Mouse (Mus musculus) hindbrain, embryonic 10.5 days (tissue): ENCODE measurements around the gene Cracr2b. TPM values are rescaled to one million over a fixed set of nuclear protein-coding genes. Genes with fewer than 3 reads are reported as not detected.

Experiments used
- DNase-seq: peaks from one replicate; pipeline ENCODE4 v3.0.0-alpha.2; 2017; ENCODE audit warnings: low spot score
- H3K27ac ChIP-seq: fragments of 300-500 bp; sonication (generic); 2 replicates; pipeline ENCODE4 v1.5.1; 2016; ENCODE audit warnings: mild to moderate bottlenecking, moderate library complexity
- H3K27me3 ChIP-seq: fragments of 300-500 bp; sonication (generic); 2 replicates; pipeline ENCODE4 v1.6.1; 2016; ENCODE audit warnings: mild to moderate bottlenecking; ENCODE audit not compliant: poor library complexity, insufficient read depth, severe bottlenecking
- H3K36me3 ChIP-seq: fragments of 300-500 bp; sonication (generic); 2 replicates; pipeline ENCODE4 v1.6.1; 2016; ENCODE audit warnings: mild to moderate bottlenecking, moderate library complexity
- H3K4me1 ChIP-seq: fragments of 300-500 bp; sonication (generic); replicated peaks from 2 replicates; pipeline ENCODE4 v1.6.1; 2016; ENCODE audit warnings: mild to moderate bottlenecking
- H3K4me3 ChIP-seq: fragments of 300-500 bp; sonication (generic); 2 replicates; pipeline ENCODE4 v1.5.1; 2016; ENCODE audit warnings: mild to moderate bottlenecking, moderate library complexity
- H3K9me3 ChIP-seq: fragments of 300-500 bp; sonication (generic); 2 replicates; pipeline ENCODE4 v1.6.1; 2016; ENCODE audit warnings: mild to moderate bottlenecking, moderate library complexity
- WGBS: fragments of 180-500 bp; shearing (Covaris S2); methylation state at CpG from one replicate; pipeline ENCODE4 v1.1.7; 2016; 5-methylcytosine and 5-hydroxymethylcytosine counted together
- polyA plus RNA-seq: library from polyadenylated mRNA; unstranded; fragments of >200 nt; fragmentation: Nextera tagmentation; extraction: Ambion mirVana; gene quantifications from 2 replicates; pipeline ENCODE4 v1.2.1, GENCODE M21; 2016

Cracr2b gene
- polyA plus RNA-seq, 1 experiment from 2014 or later: 8.1 TPM

DNA sequence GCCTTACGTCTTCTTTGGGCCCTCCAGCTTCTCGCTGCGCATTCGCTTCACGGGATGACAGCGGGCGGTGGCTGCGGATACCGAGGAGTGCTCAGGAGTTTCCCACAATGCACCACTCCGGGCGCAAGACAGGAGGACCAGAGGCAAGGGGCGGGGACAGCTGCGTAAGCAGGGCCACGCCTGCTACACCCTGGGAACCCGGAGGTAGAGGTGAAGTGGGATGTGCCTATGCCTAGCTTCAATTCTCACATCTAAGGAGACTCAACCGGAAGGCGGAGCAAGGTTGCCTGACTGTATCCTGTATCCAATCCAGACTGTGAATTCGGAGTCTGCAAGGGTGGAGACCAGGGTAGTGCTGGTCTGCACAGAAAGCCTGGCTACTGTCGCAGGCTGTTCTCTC, 31.6 kb upstream of the Cracr2b start, which contains the start of gene Cend1:
Gene Cend1 (minus strand): TSS at position 182 of the 400 bp plus-strand sequence.
- peaks cover 51% of the 10 kb centered on the region for H3K4me1 ChIP-seq
- peak; percentile 76 for DNase-seq
- no peaks in the 10 kb centered on the region for H3K9me3 ChIP-seq
- H3K27me3 ChIP-seq: peaks cover 9% of the 10 kb centered on the region; the same call in 1 of the 2 replicates
- 3% methylated on average over 19 of the region's 19 CpGs for WGBS
- H3K27ac ChIP-seq: peak within 1 kb of the TSS; percentile 77
- peak within 1 kb of the TSS; percentile 54 for H3K4me3 ChIP-seq
- peaks cover 36% of the 10 kb centered on the region for H3K36me3 ChIP-seq

GRCm38 (mm10) chr7:141429840-141430584, 30.9 kb upstream of the Cracr2b start:
- Histone ChIP-seq H3K27ac (no peak overlapping the region), H3K36me3 (peaks cover 36% of the 10 kb centered on the region), H3K4me1 (peaks cover 58% of the 10 kb centered on the region), H3K4me3 (peak overlapping the region; percentile 54), H3K27me3 (peaks cover 9% of the 10 kb centered on the region; the same call in 1 of the 2 replicates), H3K9me3 (no peaks in the 10 kb centered on the region)
- 61% methylated on average over 9 of the region's 9 CpGs for WGBS
- no peak for DNase-seq

- Histone ChIP-seq H3K36me3 (peaks cover 36% of the 10 kb centered on the region), H3K9me3 (no peaks in the 10 kb centered on the region), H3K4me3 (no peak overlapping the region), H3K27me3 (peaks cover 9% of the 10 kb centered on the region; the same call in 1 of the 2 replicates), H3K4me1 (peaks cover 65% of the 10 kb centered on the region), H3K27ac (no peak overlapping the region)
- no peak for DNase-seq
- 95% methylated on average over 9 of the region's 9 CpGs for WGBS
Observed at GRCm38 (mm10) chr7:141430585-141431240, 30.2 kb upstream of the Cracr2b start.

GRCm38 (mm10) chr7:141431434-141432185, 29.3 kb upstream of the Cracr2b start:
- H3K4me3 ChIP-seq: 0 out of 2 replicates have a peak overlapping the region, but pooled peaks have one; percentile 9
- peaks cover 9% of the 10 kb centered on the region; the same call in 1 of the 2 replicates for H3K27me3 ChIP-seq
- H3K9me3 ChIP-seq: no peaks in the 10 kb centered on the region
- peaks cover 74% of the 10 kb centered on the region for H3K4me1 ChIP-seq
- H3K27ac ChIP-seq: no peak overlapping the region; the same call in 1 of the 2 replicates
- DNase-seq: no peak
- 93% methylated on average over 19 of the region's 19 CpGs for WGBS
- H3K36me3 ChIP-seq: peaks cover 36% of the 10 kb centered on the region

DNA sequence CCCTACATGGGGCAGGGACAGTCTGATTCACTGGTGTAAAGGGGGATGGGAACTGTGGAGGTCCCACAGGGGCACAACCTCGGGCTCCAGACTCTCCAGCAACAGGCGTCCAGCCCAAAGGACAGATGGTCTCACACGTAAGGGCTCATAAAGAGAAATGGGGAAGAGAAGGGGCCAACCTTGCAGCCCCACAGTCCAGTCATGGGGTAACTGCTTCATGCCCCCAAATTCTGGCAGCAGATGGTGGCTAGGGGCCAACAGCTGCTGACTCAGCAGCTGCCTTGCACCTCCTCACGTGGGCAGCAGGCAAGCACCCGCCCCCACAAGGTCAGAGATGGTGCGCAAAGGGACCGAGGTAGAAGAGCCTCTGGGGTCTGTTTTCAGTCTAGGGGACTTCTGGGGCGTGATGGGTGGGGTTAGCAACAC, 28.7 kb upstream of the Cracr2b start:
- Histone ChIP-seq H3K27ac (peak overlapping the region; percentile 16; the same call in 1 of the 2 replicates), H3K9me3 (no peaks in the 10 kb centered on the region), H3K36me3 (peaks cover 36% of the 10 kb centered on the region), H3K4me1 (peaks cover 80% of the 10 kb centered on the region), H3K27me3 (peaks cover 9% of the 10 kb centered on the region; the same call in 1 of the 2 replicates), H3K4me3 (no peak overlapping the region)
- DNase-seq: no peak
- 87% methylated on average over 8 of the region's 8 CpGs for WGBS

DNA sequence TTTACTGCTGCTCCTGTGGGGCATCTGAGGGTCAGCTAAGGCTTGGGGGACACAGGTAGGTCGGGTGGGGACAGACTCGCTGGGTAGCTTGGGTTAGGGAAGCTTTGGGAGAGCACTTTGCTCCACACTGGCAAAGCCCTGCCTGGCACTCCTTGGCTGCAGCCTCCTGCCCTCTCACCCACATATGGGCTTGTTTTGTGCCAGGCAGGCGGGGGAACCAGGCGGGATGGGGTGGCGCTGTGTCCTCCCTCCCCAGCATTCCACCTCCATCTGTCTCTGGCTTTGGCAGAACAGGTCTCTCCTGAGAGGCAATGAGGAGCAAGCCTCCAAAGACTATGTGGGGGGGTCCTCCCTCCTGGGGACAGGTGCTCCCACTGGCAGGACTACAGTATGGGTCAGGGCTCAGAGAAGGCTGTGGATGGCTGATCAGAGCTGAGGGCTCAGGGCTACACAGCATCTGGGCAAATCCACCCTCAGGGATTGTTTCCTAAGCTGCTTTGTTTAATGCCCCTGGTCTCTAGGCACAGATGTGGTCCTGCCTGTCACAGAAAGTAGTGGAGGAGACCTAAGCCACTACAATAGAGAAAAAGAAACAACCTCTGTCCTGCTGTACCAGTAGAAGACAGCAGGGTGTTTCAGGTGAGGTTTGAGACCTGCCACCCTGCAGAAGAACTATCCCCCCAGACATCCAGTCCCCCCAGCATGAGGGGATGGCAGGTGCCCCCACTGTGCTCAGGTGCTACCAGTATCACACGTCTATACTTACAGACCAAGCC, 28.0 kb upstream of the Cracr2b start:
- Histone ChIP-seq H3K4me1 (peaks cover 87% of the 10 kb centered on the region), H3K27ac (peak overlapping the region; percentile 16; the same call in 1 of the 2 replicates), H3K9me3 (no peaks in the 10 kb centered on the region), H3K36me3 (peaks cover 37% of the 10 kb centered on the region), H3K4me3 (0 out of 2 replicates have a peak overlapping the region, but pooled peaks have one; percentile 6), H3K27me3 (peaks cover 5% of the 10 kb centered on the region; the same call in 1 of the 2 replicates)
- no peak for DNase-seq
- WGBS: 89% methylated on average over 6 of the region's 6 CpGs

DNA sequence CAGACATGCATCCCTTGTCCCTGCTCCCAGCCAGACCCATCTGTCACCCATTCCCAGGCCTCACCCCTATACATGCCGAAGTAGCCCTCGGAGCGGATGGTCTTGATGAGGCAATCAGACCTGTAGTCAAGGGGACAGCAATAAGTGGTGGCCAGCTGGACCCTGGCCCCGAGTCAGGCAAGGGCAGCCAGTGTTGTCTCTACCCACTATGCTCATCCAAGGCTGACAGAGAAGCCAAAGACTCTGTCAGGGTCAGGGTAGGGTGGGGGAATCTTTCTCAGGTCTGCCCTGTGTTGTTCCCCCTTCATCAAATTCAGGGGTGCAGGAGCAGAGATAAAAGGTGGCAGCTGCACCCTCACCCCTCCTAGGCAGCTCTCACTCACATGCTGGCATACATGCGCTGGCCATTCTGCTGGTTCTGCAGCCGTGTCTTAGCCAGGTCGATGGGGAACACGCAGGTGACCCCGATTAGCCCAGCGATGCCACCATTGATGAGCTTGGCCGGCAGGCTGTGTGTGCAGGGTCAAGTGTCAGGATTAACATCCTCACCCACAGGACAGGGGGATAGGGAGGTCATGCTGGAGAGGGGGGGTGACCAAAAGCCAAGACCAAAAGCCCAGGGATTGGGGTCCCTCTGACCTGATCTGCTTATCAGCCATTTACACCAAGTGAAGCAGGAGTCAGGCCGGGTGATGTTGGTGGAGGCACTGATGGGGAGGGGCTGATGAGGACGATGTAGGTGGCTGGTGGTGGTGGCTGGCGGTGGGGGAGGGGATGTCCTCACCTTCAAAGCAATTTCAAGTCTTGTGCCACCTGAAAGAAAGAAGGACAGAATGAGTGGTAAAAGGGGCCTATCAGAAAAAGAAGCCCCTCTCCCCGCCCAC, 27.1 kb upstream of the Cracr2b start:
- Histone ChIP-seq H3K27me3 (peaks cover under 1% of the 10 kb centered on the region; the same call in 1 of the 2 replicates), H3K4me1 (peaks cover 81% of the 10 kb centered on the region), H3K9me3 (no peaks in the 10 kb centered on the region), H3K4me3 (peak overlapping the region; percentile 61), H3K36me3 (peaks cover 45% of the 10 kb centered on the region), H3K27ac (peak overlapping the region; percentile 87)
- no peak for DNase-seq
- WGBS: 76% methylated on average over 15 of the region's 15 CpGs

DNA sequence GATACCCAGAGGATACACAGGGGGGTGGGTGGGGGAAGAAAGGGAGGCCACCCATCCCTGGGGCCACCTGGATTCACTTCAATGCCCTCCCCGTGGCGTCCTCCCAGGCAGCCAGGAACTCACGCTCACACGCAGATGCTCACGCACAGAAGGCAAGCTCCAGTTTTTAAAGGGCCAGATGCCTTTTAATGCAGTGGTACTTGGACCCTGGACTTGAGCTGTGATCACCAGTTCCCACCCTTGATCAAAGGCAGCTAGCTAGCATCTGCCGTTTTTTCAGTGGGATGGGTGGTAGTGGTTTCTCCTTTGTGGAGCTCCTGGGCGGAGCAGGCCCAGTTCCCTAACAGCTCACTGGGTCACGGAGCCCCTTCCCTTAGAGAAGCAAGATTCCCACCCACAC, 26.4 kb upstream of the Cracr2b start:
- peaks cover 74% of the 10 kb centered on the region for H3K4me1 ChIP-seq
- no peaks in the 10 kb centered on the region for H3K9me3 ChIP-seq
- peak overlapping the region; percentile 61 for H3K4me3 ChIP-seq
- WGBS: 17% methylated on average over 8 of the region's 8 CpGs
- peaks cover 52% of the 10 kb centered on the region for H3K36me3 ChIP-seq
- H3K27me3 ChIP-seq: no peaks in the 10 kb centered on the region
- peak overlapping the region; percentile 87 for H3K27ac ChIP-seq
- peak; percentile 54 for DNase-seq

- WGBS: 6% methylated on average over 17 of the region's 17 CpGs
- peak; percentile 57 for DNase-seq
- Histone ChIP-seq H3K4me1 (peaks cover 67% of the 10 kb centered on the region), H3K36me3 (peaks cover 60% of the 10 kb centered on the region), H3K9me3 (no peaks in the 10 kb centered on the region), H3K27ac (peak overlapping the region; percentile 87), H3K4me3 (peak overlapping the region; percentile 61), H3K27me3 (no peaks in the 10 kb centered on the region)
Observed at GRCm38 (mm10) chr7:141435129-141435855, 25.6 kb upstream of the Cracr2b start.

- Histone ChIP-seq H3K27ac (peak overlapping the region; percentile 87), H3K36me3 (peaks cover 60% of the 10 kb centered on the region), H3K4me3 (peak overlapping the region; percentile 63), H3K27me3 (no peaks in the 10 kb centered on the region), H3K9me3 (no peaks in the 10 kb centered on the region), H3K4me1 (peaks cover 71% of the 10 kb centered on the region)
- no peak for DNase-seq
- WGBS: 60% methylated on average over 9 of the region's 9 CpGs
Observed at GRCm38 (mm10) chr7:141435856-141436522, 24.9 kb upstream of the Cracr2b start.
